Mouse (Mus musculus): ENCODE data around the gene Auh. TPM values are rescaled to one million over a fixed set of nuclear protein-coding genes. Genes with fewer than 3 reads are reported as not detected.

Auh gene
- polyA plus RNA-seq, 1 experiment from 2014 or later: 42.0 TPM

DNA sequence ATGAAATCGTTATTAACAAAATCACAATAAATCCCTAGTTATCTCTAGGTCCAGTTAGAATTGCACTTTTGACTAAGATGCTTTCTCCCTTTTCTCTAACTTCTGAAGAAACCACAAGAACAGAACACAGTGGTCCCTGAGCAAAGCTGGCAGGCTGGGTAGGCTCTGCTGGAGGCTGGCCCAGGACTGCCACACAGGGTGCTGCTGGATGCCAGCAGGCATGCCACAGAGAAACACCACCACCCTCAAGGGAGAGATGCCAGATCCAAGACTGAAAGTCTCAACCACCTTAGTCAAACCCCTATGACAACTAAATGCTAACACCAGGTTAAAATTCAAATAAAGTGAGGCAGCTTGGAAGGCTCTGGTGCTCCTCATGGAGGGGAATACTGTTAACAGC, 36.7 kb downstream of the Auh start:
- ATAC-seq (ENCODE audit: low FRiP score, low read depth): no peak

DNA sequence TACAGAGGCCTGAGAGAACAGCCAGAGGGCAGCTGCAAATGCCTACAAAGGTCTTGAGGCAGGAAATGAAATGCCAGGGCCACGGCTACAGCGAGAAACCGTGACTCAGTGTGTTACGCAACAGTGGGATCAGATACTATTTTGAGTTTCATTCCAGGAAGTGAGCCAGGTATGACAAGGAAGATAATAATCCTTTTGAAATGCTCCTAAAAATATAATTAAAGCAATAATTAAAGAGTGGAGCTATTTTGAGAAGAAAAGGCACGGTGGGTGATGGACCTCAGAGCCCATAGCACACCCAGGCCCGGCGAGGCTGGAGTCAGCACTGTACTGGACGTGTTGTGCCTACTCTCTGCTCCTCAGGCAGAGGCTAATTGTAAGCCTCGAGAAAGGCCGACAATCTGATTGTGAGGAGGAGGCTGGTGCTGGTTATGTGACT, 37.4 kb downstream of the Auh start:
- Histone ChIP-seq H3K4me3 (no peak overlapping the region), H3K4me2 (replicated peaks) (no peak overlapping the region), H3K4me1 (peaks cover 19% of the 10 kb centered on the region; the same call in 1 of the 2 replicates), H3K27me3 (no peaks in the 10 kb centered on the region), H3K9me3 (no peaks in the 10 kb centered on the region), H3K36me3 (peaks cover 14% of the 10 kb centered on the region; the same call in 1 of the 2 replicates), H3K27ac (no peak overlapping the region), H3K9ac (peak overlapping the region; percentile 1; the same call in 1 of the 2 replicates)
- no peak for ATAC-seq (ENCODE audit: low FRiP score, low read depth)
- WGBS: 60% methylated on average over 10 of the region's 10 CpGs

More for the DNA sequence above, 36.7 kb downstream of the Auh start:
- 93% methylated on average over 1 of the region's 1 CpGs for WGBS
- Histone ChIP-seq H3K4me1 (peaks cover 19% of the 10 kb centered on the region; the same call in 1 of the 2 replicates), H3K4me3 (no peak overlapping the region), H3K9me3 (no peaks in the 10 kb centered on the region), H3K9ac (no peak overlapping the region), H3K27ac (no peak overlapping the region), H3K27me3 (no peaks in the 10 kb centered on the region), H3K4me2 (replicated peaks) (no peak overlapping the region), H3K36me3 (peaks cover 12% of the 10 kb centered on the region; the same call in 1 of the 2 replicates)

DNA sequence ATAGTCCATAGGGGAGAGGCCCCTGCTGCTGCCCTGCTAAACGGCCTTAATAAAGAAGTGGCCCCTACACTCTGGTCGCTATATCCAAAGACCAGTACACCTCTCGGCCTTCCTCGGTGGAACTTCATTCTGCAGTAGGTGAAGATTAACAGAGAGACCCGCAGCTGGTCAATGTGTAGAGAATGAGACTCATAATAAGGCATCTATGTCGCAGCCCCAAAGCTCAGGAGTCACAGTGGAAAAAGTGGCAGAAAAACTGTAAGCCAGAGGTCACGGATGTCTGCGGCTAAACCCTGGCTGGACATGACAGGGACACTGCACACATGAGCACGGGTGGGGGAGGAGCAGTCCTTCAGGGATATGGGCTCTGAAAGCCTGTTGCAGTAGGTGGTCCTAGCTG, 39.2 kb downstream of the Auh start:
- Histone ChIP-seq H3K36me3 (peaks cover 11% of the 10 kb centered on the region; the same call in 1 of the 2 replicates), H3K4me3 (no peak overlapping the region), H3K4me2 (replicated peaks) (no peak overlapping the region), H3K9ac (no peak overlapping the region), H3K27ac (no peak overlapping the region), H3K9me3 (no peaks in the 10 kb centered on the region), H3K27me3 (no peaks in the 10 kb centered on the region), H3K4me1 (peaks cover 19% of the 10 kb centered on the region; the same call in 1 of the 2 replicates)
- ATAC-seq (ENCODE audit: low FRiP score, low read depth): no peak
- WGBS: 81% methylated on average over 9 of the region's 9 CpGs

DNA sequence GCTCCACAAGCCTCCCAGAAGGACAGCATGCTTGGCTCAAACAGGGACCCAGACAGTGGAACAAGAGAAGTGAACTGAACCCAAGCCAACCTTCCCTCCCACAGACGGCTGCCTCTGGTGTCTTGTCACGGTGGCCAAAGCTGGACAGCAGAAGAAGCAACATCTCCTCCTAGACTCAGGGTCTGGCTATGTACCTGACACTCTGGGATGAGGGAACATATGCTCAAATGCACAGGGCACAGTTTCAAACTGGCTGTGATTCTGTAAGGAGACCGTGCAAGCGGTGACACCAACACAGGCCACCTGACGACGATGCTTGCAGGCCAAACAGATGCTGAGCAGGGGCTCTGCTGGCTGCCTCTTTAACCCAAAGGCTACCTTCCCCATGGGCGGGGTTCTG, 42.7 kb downstream of the Auh start:
- Histone ChIP-seq H3K36me3 (peaks cover 9% of the 10 kb centered on the region; the same call in 1 of the 2 replicates), H3K27me3 (no peaks in the 10 kb centered on the region), H3K9ac (no peak overlapping the region), H3K9me3 (no peaks in the 10 kb centered on the region), H3K4me3 (no peak overlapping the region), H3K27ac (no peak overlapping the region), H3K4me2 (replicated peaks) (no peak overlapping the region), H3K4me1 (peaks cover 13% of the 10 kb centered on the region; the same call in 1 of the 2 replicates)
- 77% methylated on average over 7 of the region's 7 CpGs for WGBS
- no peak for ATAC-seq (ENCODE audit: low FRiP score, low read depth)

DNA sequence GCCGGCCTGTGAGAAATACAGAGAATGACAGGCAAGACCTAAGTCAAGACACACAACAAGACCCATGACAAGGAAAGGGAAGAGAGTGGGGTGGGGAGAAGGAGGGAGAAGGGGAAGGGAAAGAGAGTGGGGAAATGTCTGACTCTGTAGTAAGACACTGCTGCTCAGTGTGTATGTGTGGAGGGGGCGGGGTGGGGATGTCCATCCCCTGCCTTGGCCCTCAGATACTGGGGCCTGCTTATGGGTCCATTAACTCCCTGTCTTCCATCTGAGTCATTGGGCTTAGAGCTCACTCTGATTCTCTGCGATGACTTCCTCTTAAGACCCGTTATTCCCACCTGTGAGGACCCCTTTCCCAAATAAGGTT, 45.5 kb downstream of the Auh start:
- ATAC-seq (ENCODE audit: low FRiP score, low read depth): no peak

DNA sequence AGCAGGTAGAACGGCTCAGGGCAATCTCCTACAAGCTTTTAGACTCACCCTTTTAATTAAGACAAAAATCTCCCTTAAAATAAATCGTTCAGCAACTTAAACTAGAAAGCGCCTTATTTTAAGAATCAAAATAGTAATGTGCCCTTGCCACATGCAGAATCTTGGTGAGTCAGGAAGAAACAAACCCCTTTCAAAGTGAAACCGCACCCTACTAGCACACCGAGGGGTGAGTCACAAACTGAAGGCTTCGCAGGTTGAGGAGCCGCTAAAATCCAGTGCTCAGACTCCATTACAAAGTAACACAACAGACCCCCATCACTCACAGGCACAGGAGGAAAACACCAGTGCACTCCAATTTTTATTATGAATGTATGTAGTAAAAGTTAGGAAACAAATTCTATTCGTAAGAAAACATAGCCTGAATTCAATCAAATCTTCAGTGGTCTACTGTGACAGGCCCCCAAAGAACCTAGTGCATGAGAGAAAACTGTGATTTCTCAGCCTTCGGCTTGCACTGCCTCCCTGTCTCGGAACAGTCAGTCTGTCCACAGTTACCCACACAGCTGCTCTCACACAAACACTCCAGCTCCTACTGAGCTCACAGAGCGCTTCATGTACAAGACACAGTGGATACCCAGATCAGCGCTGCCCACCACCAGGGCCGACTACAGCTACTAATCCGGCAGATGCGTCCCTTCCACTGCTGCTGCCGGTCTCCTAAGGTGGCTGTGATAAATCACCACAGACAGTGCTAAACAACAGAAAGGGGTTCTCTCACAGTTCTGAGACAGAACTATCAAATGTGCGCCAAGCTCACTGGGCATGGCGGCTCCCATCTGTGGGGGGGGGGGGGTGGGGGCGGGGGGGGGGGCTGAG, 46.2 kb downstream of the Auh start:
- H3K36me3 ChIP-seq: peaks cover 9% of the 10 kb centered on the region; the same call in 1 of the 2 replicates
- no peak overlapping the region for H3K9ac ChIP-seq
- H3K27me3 ChIP-seq: no peaks in the 10 kb centered on the region
- H3K27ac ChIP-seq: no peak overlapping the region
- H3K4me1 ChIP-seq: peaks cover 20% of the 10 kb centered on the region
- no peak for ATAC-seq (ENCODE audit: low FRiP score, low read depth)
- H3K4me2 ChIP-seq (replicated peaks): no peak overlapping the region
- 66% methylated on average over 18 of the region's 19 CpGs for WGBS
- H3K4me3 ChIP-seq: no peak overlapping the region
- H3K9me3 ChIP-seq: no peaks in the 10 kb centered on the region

More for the DNA sequence above, 45.5 kb downstream of the Auh start:
- H3K27me3 ChIP-seq: no peaks in the 10 kb centered on the region
- H3K4me2 ChIP-seq (replicated peaks): no peak overlapping the region
- H3K4me3 ChIP-seq: no peak overlapping the region
- peaks cover 17% of the 10 kb centered on the region for H3K4me1 ChIP-seq
- no peaks in the 10 kb centered on the region for H3K9me3 ChIP-seq
- H3K36me3 ChIP-seq: peaks cover 9% of the 10 kb centered on the region; the same call in 1 of the 2 replicates
- no peak overlapping the region for H3K9ac ChIP-seq
- H3K27ac ChIP-seq: no peak overlapping the region
- WGBS: 75% methylated on average over 4 of the region's 4 CpGs

DNA sequence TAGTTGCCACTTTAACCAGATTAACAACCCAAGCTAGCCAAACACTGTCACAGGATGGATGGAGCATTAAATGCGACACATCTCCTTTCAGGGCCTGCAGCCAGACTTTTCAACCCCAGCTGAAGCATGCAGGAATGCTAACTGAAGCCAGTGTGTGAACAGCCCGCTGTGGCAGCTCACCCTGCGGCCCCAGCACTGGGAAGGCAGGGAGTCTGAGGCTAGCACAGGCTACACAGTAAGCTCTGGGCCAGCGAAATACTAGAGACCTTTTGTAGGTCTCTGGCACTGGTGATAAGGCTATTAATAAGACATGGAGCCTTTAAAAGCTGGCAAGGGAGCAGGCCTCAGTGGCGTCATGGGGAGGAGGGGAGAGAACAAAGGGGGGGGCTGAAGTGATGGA, 49.1 kb downstream of the Auh start:
- no peak for ATAC-seq (ENCODE audit: low FRiP score, low read depth)
- Histone ChIP-seq H3K36me3 (no peaks in the 10 kb centered on the region), H3K27me3 (no peaks in the 10 kb centered on the region), H3K4me3 (no peak overlapping the region), H3K27ac (no peak overlapping the region), H3K9me3 (no peaks in the 10 kb centered on the region), H3K9ac (peak overlapping the region; percentile 20; the same call in 1 of the 2 replicates), H3K4me2 (replicated peaks) (no peak overlapping the region), H3K4me1 (peaks cover 24% of the 10 kb centered on the region)
- WGBS: 41% methylated on average over 5 of the region's 5 CpGs

DNA sequence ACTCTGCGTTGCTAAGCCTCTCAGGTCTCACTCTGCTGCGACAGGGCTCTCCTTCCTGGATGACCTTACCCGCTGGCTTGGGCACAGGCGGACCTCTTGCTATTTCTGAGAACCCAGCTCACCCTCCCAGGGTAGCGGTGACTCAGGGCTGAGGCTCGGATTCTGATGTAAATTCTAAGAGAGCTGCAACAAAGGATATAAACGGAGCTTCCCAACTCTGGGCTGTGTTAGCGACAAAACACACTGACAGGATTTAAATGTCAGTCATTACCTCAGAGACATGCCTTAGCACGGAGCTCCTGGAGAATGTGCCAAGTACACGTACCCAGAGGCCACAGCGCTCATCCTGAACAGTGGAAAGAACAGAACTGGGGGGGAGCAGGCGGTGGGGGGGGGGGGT, 49.6 kb downstream of the Auh start:
- Histone ChIP-seq H3K4me2 (replicated peaks) (no peak overlapping the region), H3K9ac (peak overlapping the region; percentile 20; the same call in 1 of the 2 replicates), H3K4me1 (peaks cover 29% of the 10 kb centered on the region), H3K4me3 (no peak overlapping the region), H3K9me3 (no peaks in the 10 kb centered on the region), H3K36me3 (no peaks in the 10 kb centered on the region), H3K27me3 (no peaks in the 10 kb centered on the region), H3K27ac (peak overlapping the region; percentile 33; the same call in 1 of the 2 replicates)
- ATAC-seq (ENCODE audit: low FRiP score, low read depth): no peak
- WGBS: 65% methylated on average over 12 of the region's 12 CpGs

DNA sequence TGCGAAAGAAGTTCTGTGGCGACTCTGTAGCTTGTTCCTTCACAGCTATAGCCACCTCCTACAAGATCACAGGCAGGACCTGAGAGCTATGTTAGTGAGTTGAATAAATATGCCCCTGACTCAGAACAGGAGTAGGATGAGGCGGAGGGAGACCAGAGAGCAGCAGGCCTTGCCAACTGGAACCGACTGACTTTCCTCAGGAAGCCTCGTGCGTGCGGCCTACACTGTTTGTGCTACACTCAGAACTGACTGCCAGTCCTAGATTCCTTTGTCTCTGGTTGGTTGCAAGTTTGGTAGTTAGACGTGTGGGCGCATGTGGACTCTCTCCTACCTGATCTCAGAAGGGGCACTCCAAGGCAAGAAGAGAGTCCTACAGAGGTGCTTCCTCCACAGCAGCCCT, 50.2 kb downstream of the Auh start:
- ATAC-seq (ENCODE audit: low FRiP score, low read depth): no peak
- H3K27ac ChIP-seq: peak overlapping the region; percentile 33; the same call in 1 of the 2 replicates
- no peak overlapping the region for H3K4me2 ChIP-seq (replicated peaks)
- WGBS: 77% methylated on average over 9 of the region's 9 CpGs
- peaks cover 30% of the 10 kb centered on the region for H3K4me1 ChIP-seq
- H3K9me3 ChIP-seq: no peaks in the 10 kb centered on the region
- H3K36me3 ChIP-seq: no peaks in the 10 kb centered on the region
- H3K4me3 ChIP-seq: no peak overlapping the region
- H3K27me3 ChIP-seq: no peaks in the 10 kb centered on the region
- no peak overlapping the region for H3K9ac ChIP-seq

DNA sequence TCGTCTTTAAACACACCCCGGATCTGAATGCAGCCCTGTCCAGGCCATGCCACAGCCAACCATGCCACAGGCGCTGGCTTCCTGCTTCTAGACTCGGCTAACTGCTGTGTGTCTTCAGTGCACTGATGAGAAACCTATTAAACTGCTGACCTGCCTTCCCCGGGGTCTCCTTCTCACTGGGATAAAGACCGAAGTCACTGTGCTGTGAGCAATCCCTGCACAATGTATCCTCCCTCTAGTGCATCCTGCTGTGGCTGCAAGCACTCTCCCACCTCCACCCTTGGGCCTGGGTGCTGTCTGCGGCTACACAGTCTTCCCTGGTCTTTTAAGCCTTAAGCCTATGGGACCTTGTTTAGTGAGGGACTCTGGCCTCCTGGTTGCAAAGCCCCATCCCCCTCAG, 50.7 kb downstream of the Auh start:
- Histone ChIP-seq H3K9ac (no peak overlapping the region), H3K9me3 (no peaks in the 10 kb centered on the region), H3K27ac (peak overlapping the region; percentile 16; the same call in 1 of the 2 replicates), H3K4me2 (replicated peaks) (no peak overlapping the region), H3K4me3 (no peak overlapping the region), H3K4me1 (peaks cover 30% of the 10 kb centered on the region), H3K36me3 (no peaks in the 10 kb centered on the region), H3K27me3 (no peaks in the 10 kb centered on the region)
- ATAC-seq (ENCODE audit: low FRiP score, low read depth): no peak
- 64% methylated on average over 7 of the region's 7 CpGs for WGBS

DNA sequence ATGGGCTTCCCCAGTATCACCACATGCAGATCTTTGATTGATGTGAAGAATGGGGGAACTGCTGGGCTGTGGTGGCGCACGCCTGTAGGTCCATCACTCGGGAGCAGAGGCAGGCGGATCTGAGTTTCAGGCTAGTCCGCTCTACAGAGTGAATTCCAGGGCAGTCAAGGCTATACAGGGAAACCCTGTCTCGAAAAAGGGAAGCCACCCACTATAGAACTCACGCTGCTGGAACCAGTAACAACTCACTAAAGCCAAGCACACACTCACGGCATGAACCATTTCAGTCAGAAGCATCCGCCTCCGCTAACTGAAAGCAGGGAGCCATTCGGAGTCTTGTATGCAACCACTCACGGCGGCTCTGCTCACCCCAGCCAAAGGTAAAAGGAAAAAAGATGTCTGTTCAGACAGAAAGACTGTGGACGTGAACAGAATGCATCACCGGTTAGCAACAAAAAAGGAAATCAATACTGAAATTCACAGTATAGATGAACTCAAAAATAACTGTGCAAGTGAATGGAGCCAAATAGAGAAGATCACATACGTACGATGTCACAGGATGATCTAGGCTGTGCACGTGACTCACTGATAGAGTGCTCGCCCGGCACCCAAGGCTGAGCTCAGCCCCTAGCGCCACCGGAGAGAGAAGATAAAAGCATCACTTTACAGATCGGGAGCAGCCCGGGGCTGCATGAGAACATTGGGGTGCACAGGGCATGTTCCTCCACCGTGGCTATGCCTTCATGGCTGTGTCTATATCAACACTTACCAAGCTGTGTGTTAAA, 53.7 kb downstream of the Auh start:
- 81% methylated on average over 25 of the region's 25 CpGs for WGBS
- H3K27me3 ChIP-seq: no peaks in the 10 kb centered on the region
- no peak overlapping the region for H3K4me3 ChIP-seq
- no peak overlapping the region for H3K4me2 ChIP-seq (replicated peaks)
- no peaks in the 10 kb centered on the region for H3K36me3 ChIP-seq
- no peak overlapping the region for H3K9ac ChIP-seq
- no peak for ATAC-seq (ENCODE audit: low FRiP score, low read depth)
- peaks cover 29% of the 10 kb centered on the region for H3K4me1 ChIP-seq
- no peaks in the 10 kb centered on the region for H3K9me3 ChIP-seq
- no peak overlapping the region for H3K27ac ChIP-seq

DNA sequence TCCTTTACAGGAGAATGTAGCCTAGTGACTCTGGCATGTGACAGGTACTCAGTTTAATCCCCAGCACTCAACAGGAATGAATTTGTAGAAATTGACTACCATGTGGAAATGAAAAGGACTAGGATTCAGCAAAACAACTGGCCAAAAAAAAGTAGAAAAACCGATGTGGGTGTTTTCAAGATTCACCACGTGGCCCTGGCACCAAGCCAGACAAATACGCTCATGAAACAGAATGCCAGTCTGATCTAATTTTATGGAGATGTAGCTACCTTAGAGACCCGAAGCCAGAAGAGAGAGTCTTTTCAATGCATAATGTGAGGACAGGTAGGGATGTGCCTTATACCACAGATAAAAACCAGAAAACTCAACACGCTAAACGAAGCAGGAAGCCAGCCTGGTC, 54.4 kb downstream of the Auh start:
- no peak overlapping the region for H3K9ac ChIP-seq
- peaks cover 23% of the 10 kb centered on the region; the same call in 1 of the 2 replicates for H3K4me1 ChIP-seq
- ATAC-seq (ENCODE audit: low FRiP score, low read depth): no peak
- no peaks in the 10 kb centered on the region for H3K27me3 ChIP-seq
- H3K4me3 ChIP-seq: no peak overlapping the region
- no peaks in the 10 kb centered on the region for H3K36me3 ChIP-seq
- no peak overlapping the region for H3K4me2 ChIP-seq (replicated peaks)
- H3K27ac ChIP-seq: no peak overlapping the region
- WGBS: 65% methylated on average over 6 of the region's 6 CpGs
- H3K9me3 ChIP-seq: no peaks in the 10 kb centered on the region
